Mouse (Mus musculus): ENCODE results near the gene Mapk12. TPM values are rescaled to one million over a fixed set of nuclear protein-coding genes. Genes with fewer than 3 reads are reported as not detected.

Gene Mapk12
- 26.9 and 29.8 TPM in 2 replicates for polyA plus RNA-seq (2014; fragmentation: Nextera tagmentation; extraction: Ambion mirVana)

- H3K36me3 ChIP-seq (ENCODE audit: control insufficient read depth, insufficient read depth, low read length): no peaks in the 10 kb centered on the region
- peak within 1 kb of the TSS; percentile 57 for H3K4me3 ChIP-seq (ENCODE audit: low read depth, low read length)
- peak; percentile 85 for DNase-seq (ENCODE audit: low spot score)
- peak within 1 kb of the TSS; percentile 83 for H3K9ac ChIP-seq (ENCODE audit: low read length)
- no peaks in the 10 kb centered on the region for H3K9me3 ChIP-seq (ENCODE audit: control insufficient read depth, low read length)
- peak; percentile 84 for ATAC-seq (replicated peaks; ENCODE audit: low FRiP score)
- H3K4me2 ChIP-seq (ENCODE audit: low read depth, low read length, severe bottlenecking): peak within 1 kb of the TSS; percentile 93
- peak within 1 kb of the TSS; percentile 37; the same call in 1 of the 2 replicates for H3K27ac ChIP-seq (ENCODE audit: low read depth, low read length)
- H3K4me1 ChIP-seq (replicated peaks; ENCODE audit: control insufficient read depth, insufficient read depth, low read length): peaks cover 4% of the 10 kb centered on the region; the same call in 1 of the 2 replicates
- no peaks in the 10 kb centered on the region for H3K27me3 ChIP-seq (ENCODE audit: control insufficient read depth, insufficient read depth, low read length)
- WGBS: under 1% methylated on average over 21 of the region's 21 CpGs
These were observed at the start of gene Mapk12 for GRCm38 (mm10) chr15:89140659-89141252. TSS of gene Mapk12 (minus strand) at chr15:89140703.

- ATAC-seq (replicated peaks; ENCODE audit: low FRiP score) (no peak), DNase-seq (ENCODE audit: low spot score) (no peak)
- peaks cover 14% of the 10 kb centered on the region; the same call in 1 of the 2 replicates for H3K4me1 ChIP-seq (replicated peaks; ENCODE audit: control insufficient read depth, insufficient read depth, low read length)
- no peaks in the 10 kb centered on the region for H3K27me3 ChIP-seq (ENCODE audit: control insufficient read depth, insufficient read depth, low read length)
- WGBS: 81% methylated on average over 5 of the region's 5 CpGs
- no peak overlapping the region for H3K4me2 ChIP-seq (ENCODE audit: low read depth, low read length, severe bottlenecking)
- no peak overlapping the region for H3K27ac ChIP-seq (ENCODE audit: low read depth, low read length)
- no peak overlapping the region for H3K4me3 ChIP-seq (ENCODE audit: low read depth, low read length)
- no peak overlapping the region for H3K9ac ChIP-seq (ENCODE audit: low read length)
- no peaks in the 10 kb centered on the region for H3K9me3 ChIP-seq (ENCODE audit: control insufficient read depth, low read length)
- H3K36me3 ChIP-seq (ENCODE audit: control insufficient read depth, insufficient read depth, low read length): no peaks in the 10 kb centered on the region; the same call in 1 of the 2 replicates
These were observed 44.4 kb upstream of the Mapk12 start for GRCm38 (mm10) chr15:89184937-89185227.

DNA sequence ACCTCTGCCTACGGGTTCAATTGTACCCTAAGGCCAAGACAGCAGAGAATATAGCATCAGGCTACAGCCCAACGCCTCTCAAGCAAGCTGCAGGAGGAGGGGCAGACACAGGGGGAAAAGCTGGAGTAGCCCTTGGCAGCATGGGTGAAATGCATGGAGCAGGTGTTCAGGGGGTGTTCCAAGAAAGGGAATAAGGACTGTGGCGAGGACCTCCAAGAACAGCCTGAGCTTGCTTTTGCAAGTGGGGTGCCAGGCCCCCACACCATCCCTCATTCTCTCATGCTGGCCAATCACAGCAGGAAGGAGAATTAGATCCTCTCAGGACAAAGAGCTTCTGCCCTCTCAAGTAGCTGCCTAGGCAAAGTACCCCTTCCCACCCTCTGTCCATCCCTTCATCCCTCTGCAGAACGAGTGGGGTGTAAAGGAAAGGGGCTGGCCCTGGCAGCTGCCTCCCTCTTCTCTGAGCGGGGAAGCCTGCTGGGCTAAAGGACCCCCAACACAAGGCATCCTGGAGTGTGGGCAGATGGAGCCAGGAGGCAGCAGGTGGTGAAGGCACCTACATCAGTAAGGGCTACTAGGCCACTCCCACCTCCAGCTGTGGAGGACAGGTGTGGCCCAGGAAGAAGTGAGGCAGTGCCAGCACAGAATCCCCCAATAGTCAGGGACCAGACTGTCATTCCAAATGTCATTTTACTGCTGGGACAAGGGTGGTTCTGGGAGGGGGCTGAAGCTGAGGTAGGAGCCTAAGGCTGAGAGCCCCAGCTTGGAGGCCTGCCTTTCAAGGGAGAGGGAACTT lies 43.8 kb upstream of the Mapk12 start:
- no peaks in the 10 kb centered on the region; the same call in 1 of the 2 replicates for H3K36me3 ChIP-seq (ENCODE audit: control insufficient read depth, insufficient read depth, low read length)
- peaks cover 18% of the 10 kb centered on the region; the same call in 1 of the 2 replicates for H3K4me1 ChIP-seq (replicated peaks; ENCODE audit: control insufficient read depth, insufficient read depth, low read length)
- H3K4me2 ChIP-seq (ENCODE audit: low read depth, low read length, severe bottlenecking): no peak overlapping the region
- H3K27me3 ChIP-seq (ENCODE audit: control insufficient read depth, insufficient read depth, low read length): no peaks in the 10 kb centered on the region
- H3K9me3 ChIP-seq (ENCODE audit: control insufficient read depth, low read length): no peaks in the 10 kb centered on the region
- WGBS: 51% methylated on average over 5 of the region's 5 CpGs
- H3K27ac ChIP-seq (ENCODE audit: low read depth, low read length): no peak overlapping the region
- DNase-seq (ENCODE audit: low spot score): no peak
- H3K9ac ChIP-seq (ENCODE audit: low read length): no peak overlapping the region
- no peak overlapping the region for H3K4me3 ChIP-seq (ENCODE audit: low read depth, low read length)
- no peak for ATAC-seq (replicated peaks; ENCODE audit: low FRiP score)

DNA sequence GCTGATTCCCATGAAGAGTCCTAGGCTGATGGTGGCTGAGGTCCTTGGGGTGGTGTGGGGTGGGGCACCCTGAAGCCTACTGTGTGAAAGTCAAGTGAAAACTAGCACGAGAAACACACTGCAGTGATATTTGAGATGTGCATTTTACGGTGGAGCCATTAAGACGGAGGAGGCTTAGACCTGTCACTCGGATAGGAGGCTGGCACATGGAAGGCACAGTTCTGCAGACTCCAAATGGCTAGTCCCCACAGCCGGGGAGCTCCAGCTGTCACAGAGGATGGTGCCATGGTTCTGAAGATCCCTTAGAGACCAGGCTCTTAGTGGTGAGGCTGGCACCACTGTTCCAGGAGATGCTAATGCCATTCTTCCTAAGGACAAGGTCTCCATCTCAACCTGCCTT lies 42.3 kb upstream of the Mapk12 start:
- no peaks in the 10 kb centered on the region for H3K27me3 ChIP-seq (ENCODE audit: control insufficient read depth, insufficient read depth, low read length)
- peaks cover 31% of the 10 kb centered on the region for H3K4me1 ChIP-seq (replicated peaks; ENCODE audit: control insufficient read depth, insufficient read depth, low read length)
- H3K27ac ChIP-seq (ENCODE audit: low read depth, low read length): no peak overlapping the region; the same call in 1 of the 2 replicates
- ATAC-seq (replicated peaks; ENCODE audit: low FRiP score): no peak
- no peak overlapping the region for H3K9ac ChIP-seq (ENCODE audit: low read length)
- no peak overlapping the region for H3K4me3 ChIP-seq (ENCODE audit: low read depth, low read length)
- H3K9me3 ChIP-seq (ENCODE audit: control insufficient read depth, low read length): no peaks in the 10 kb centered on the region
- 88% methylated on average over 5 of the region's 5 CpGs for WGBS
- H3K4me2 ChIP-seq (ENCODE audit: low read depth, low read length, severe bottlenecking): no peak overlapping the region
- no peak for DNase-seq (ENCODE audit: low spot score)
- H3K36me3 ChIP-seq (ENCODE audit: control insufficient read depth, insufficient read depth, low read length): no peaks in the 10 kb centered on the region; the same call in 1 of the 2 replicates

DNA sequence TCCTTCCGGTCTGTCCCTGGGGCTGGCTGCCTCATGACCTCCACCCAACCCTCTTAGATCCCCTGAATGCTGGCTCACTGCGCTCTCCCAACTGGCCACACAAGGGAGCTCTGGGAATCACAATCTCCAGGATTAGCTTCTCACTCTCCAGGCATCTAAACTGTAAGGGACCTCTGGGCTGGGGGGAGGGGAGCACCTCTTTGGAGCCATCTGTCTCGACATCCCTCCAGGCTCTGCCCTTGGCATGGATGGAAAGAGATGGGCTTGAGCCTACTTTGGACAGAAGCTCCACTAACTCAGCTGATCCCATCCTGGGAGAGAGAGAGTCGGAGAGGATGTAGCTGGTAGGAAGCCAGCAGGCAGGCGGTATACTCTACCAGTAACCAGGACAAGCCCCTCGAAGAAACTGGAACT lies 41.8 kb upstream of the Mapk12 start:
- no peak for ATAC-seq (replicated peaks; ENCODE audit: low FRiP score)
- WGBS: 47% methylated on average over 6 of the region's 6 CpGs
- Histone ChIP-seq H3K4me1 (replicated peaks; ENCODE audit: control insufficient read depth, insufficient read depth, low read length) (peaks cover 36% of the 10 kb centered on the region), H3K9ac (ENCODE audit: low read length) (no peak overlapping the region), H3K4me3 (ENCODE audit: low read depth, low read length) (no peak overlapping the region), H3K27ac (ENCODE audit: low read depth, low read length) (no peak overlapping the region; the same call in 1 of the 2 replicates), H3K9me3 (ENCODE audit: control insufficient read depth, low read length) (no peaks in the 10 kb centered on the region), H3K36me3 (ENCODE audit: control insufficient read depth, insufficient read depth, low read length) (no peaks in the 10 kb centered on the region; the same call in 1 of the 2 replicates), H3K4me2 (ENCODE audit: low read depth, low read length, severe bottlenecking) (no peak overlapping the region), H3K27me3 (ENCODE audit: control insufficient read depth, insufficient read depth, low read length) (no peaks in the 10 kb centered on the region)
- no peak for DNase-seq (ENCODE audit: low spot score)

DNA sequence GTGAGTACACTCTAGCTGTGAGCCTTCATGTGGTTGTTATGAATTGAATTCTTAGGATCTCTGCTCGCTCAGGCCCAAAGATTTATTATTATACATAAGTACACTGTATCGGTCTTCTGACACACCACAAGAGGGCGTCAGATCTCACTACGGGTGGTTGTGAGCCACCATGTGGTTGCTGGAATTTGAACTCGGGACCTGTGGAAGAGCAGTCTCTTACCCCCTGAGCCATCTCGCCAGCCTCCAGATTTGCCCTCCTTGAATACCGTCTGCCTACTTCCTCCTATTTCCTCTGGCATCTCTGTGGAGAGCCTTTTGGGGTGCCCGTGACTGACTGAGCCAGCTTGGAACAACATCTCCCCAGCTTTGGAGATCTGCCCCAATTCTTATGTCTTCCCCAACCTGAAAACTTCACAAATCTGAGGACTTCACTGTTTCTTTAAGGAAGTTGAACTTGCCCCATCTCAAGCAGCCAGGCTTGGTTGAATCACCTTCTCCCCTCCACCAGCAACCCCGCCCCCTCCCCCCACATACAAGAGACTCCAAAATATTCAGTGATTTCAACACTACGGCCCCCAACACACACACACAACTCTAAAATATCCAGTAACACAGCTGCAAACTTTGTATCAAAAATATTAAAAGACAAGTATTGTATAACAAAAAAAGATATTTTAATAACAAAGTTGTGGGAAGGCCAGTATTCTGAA lies 41.2 kb upstream of the Mapk12 start:
- WGBS: 78% methylated on average over 10 of the region's 10 CpGs
- Histone ChIP-seq H3K36me3 (ENCODE audit: control insufficient read depth, insufficient read depth, low read length) (no peaks in the 10 kb centered on the region; the same call in 1 of the 2 replicates), H3K27me3 (ENCODE audit: control insufficient read depth, insufficient read depth, low read length) (no peaks in the 10 kb centered on the region), H3K27ac (ENCODE audit: low read depth, low read length) (no peak overlapping the region; the same call in 1 of the 2 replicates), H3K9ac (ENCODE audit: low read length) (no peak overlapping the region; the same call in 1 of the 2 replicates), H3K4me1 (replicated peaks; ENCODE audit: control insufficient read depth, insufficient read depth, low read length) (peaks cover 42% of the 10 kb centered on the region), H3K9me3 (ENCODE audit: control insufficient read depth, low read length) (no peaks in the 10 kb centered on the region), H3K4me2 (ENCODE audit: low read depth, low read length, severe bottlenecking) (peak overlapping the region; percentile 88; the same call in 1 of the 2 replicates), H3K4me3 (ENCODE audit: low read depth, low read length) (no peak overlapping the region)
- no peak for DNase-seq (ENCODE audit: low spot score)
- no peak for ATAC-seq (replicated peaks; ENCODE audit: low FRiP score)

DNA sequence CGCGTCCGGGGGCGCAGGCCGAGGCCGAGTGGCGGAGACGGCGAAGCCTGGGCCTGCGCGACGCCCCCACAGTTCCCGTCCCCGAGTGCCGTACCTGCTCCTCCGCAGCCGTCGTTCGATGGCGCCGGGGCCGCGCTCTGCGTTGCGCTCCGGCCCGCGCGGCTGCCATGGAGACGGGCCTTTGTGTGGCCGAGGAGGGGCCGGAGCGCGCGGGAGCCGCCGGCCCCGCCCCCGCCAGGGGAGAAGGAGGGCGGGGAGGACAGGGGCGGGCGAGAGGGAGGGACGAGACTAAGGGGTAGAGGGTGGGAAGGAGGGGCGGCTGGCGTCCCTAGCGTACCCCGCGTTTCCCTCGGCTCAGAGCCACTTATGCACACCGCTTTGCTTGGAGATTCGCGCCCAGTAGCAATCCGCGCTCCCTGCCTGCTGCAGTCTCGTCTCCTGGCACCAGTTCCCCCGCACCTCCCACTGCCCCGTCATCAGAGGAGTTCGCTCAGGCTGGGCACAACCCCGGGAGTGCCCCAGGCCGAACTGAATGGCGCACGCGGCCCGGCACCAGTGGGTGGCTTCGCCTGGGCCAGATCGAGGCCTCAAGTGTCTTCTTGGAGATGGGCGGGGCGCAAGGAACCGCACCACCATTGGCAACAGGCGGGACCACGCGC lies 40.2 kb upstream of the Mapk12 start, which contains the start of gene Plxnb2:
Plxnb2 (minus strand) TSS at position 218 of the 659 bp plus-strand sequence.
- H3K4me3 ChIP-seq (ENCODE audit: low read depth, low read length): peak within 1 kb of the TSS; percentile 84
- ATAC-seq (replicated peaks; ENCODE audit: low FRiP score) (peak; percentile 91), DNase-seq (ENCODE audit: low spot score) (peak; percentile 94)
- H3K36me3 ChIP-seq (ENCODE audit: control insufficient read depth, insufficient read depth, low read length): no peaks in the 10 kb centered on the region; the same call in 1 of the 2 replicates
- peaks cover 43% of the 10 kb centered on the region for H3K4me1 ChIP-seq (replicated peaks; ENCODE audit: control insufficient read depth, insufficient read depth, low read length)
- H3K4me2 ChIP-seq (ENCODE audit: low read depth, low read length, severe bottlenecking): peak within 1 kb of the TSS; percentile 88
- H3K27ac ChIP-seq (ENCODE audit: low read depth, low read length): peak within 1 kb of the TSS; percentile 90
- no peaks in the 10 kb centered on the region for H3K9me3 ChIP-seq (ENCODE audit: control insufficient read depth, low read length)
- peak within 1 kb of the TSS; percentile 94 for H3K9ac ChIP-seq (ENCODE audit: low read length)
- under 1% methylated on average over 66 of the region's 72 CpGs for WGBS
- no peaks in the 10 kb centered on the region for H3K27me3 ChIP-seq (ENCODE audit: control insufficient read depth, insufficient read depth, low read length)

GRCm38 (mm10) chr15:89180081-89180541 lies 39.6 kb upstream of the Mapk12 start:
- WGBS: under 1% methylated on average over 23 of the region's 26 CpGs
- Histone ChIP-seq H3K4me3 (ENCODE audit: low read depth, low read length) (peak overlapping the region; percentile 84), H3K4me2 (ENCODE audit: low read depth, low read length, severe bottlenecking) (peak overlapping the region; percentile 88), H3K9ac (ENCODE audit: low read length) (peak overlapping the region; percentile 94), H3K27me3 (ENCODE audit: control insufficient read depth, insufficient read depth, low read length) (no peaks in the 10 kb centered on the region), H3K27ac (ENCODE audit: low read depth, low read length) (peak overlapping the region; percentile 90), H3K9me3 (ENCODE audit: control insufficient read depth, low read length) (no peaks in the 10 kb centered on the region), H3K4me1 (replicated peaks; ENCODE audit: control insufficient read depth, insufficient read depth, low read length) (peaks cover 43% of the 10 kb centered on the region), H3K36me3 (ENCODE audit: control insufficient read depth, insufficient read depth, low read length) (no peaks in the 10 kb centered on the region)
- ATAC-seq (replicated peaks; ENCODE audit: low FRiP score) (peak; percentile 24), DNase-seq (ENCODE audit: low spot score) (no peak)
